In the genomic region with DNA sequence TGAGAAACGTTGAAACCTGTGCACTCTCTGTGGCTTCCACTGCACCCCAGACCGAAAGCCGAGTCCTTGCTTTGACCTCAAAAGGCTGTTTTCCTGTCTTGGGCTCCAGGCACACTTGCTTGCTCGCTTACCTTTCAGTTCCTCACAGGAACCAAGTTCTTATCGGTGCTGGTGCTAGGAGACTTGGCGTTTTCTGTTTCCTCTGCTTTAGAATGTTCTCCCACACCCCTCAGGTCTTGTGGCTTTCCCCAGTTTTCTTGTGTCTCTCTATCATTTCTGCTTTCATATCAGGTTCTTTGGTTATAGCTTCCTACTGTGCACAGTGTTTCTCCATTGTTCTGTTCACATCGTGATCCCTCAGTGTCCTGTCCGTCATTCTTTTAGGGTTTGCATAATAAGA, we compare ENCODE assay signal across 27 mouse cellular contexts. TPM values are rescaled to one million over a fixed set of nuclear protein-coding genes. Genes with fewer than 3 reads are reported as not detected.
DNase-seq lines count a peak whose midpoint lies in the region; ATAC-seq lines count a peak whose summit lies in the region.
"Had no signal": no experiment of that assay in that cellular context is flagged by ENCODE, and none has a peak within 500 bp of the region (broad histone marks: within the 10 kb centered on the region; RNA-seq: fewer than 3 reads in every experiment).

No protein-coding gene starts in this region.

- ATAC-seq in liver, embryonic 11.5 days (replicated peaks; ENCODE audit: low FRiP score): no peak
- peak; percentile 24 for ATAC-seq in common myeloid progenitor, adult 5-6 weeks (replicated peaks; ENCODE audit: low read depth, poor library complexity, severe bottlenecking)
- ATAC-seq in megakaryocyte, adult 5-6 weeks (ENCODE audit: poor library complexity, severe bottlenecking): peak; percentile 4; the same call in 1 of the 2 replicates
- ATAC-seq: CD4-positive, CD25-positive, alpha-beta regulatory T cell, adult 4 months; forebrain, embryonic 14.5 days; midbrain, embryonic 16.5 days; Patski had no signal

- H3K4me2 ChIP-seq in liver, embryonic 11.5 days: no peak overlapping the region
- H3K4me2 ChIP-seq: heart, embryonic 11.5 days; hindbrain, embryonic 12.5 days; limb, embryonic 15.5 days; neural tube, embryonic 13.5 days had no signal

- H3K36me3 ChIP-seq in liver, embryonic 11.5 days (ENCODE audit: control insufficient read depth, insufficient read depth, low read length): 0 out of 2 replicates have a peak, but pooled peaks cover 2% of the 10 kb centered on the region
- peaks cover 15% of the 10 kb centered on the region for H3K36me3 ChIP-seq in forebrain, embryonic 10.5 days (replicated peaks)
- H3K36me3 ChIP-seq: hindbrain, embryonic 12.5 days; limb, embryonic 15.5 days had no signal

- no peak overlapping the region for H3K9ac ChIP-seq in liver, embryonic 11.5 days (ENCODE audit: low read depth, low read length)
- H3K9ac ChIP-seq: hindbrain, embryonic 12.5 days; limb, embryonic 15.5 days; neural tube, embryonic 13.5 days had no signal

- 64% methylated on average over 8 of the region's 8 CpGs for WGBS in liver, embryonic 11.5 days
- 92% methylated on average over 8 of the region's 8 CpGs for WGBS in forebrain, embryonic 10.5 days

- no peak for DNase-seq in liver, embryonic 11.5 days (ENCODE audit: low spot score)
- DNase-seq in liver: no peak
- peak; percentile 12 to 26 for DNase-seq in thymus, postnatal 36 days
- no peak for DNase-seq in spleen, adult 12 weeks (ENCODE audit: low spot score)
- no peak for DNase-seq in forebrain, embryonic 10.5 days (ENCODE audit: extremely low spot score, low spot score)
- DNase-seq in gastrocnemius, postnatal 14 days: no peak
- DNase-seq: cerebellum, adult 2 months; cerebellum, postnatal 25 days; heart, adult 11 months; heart, postnatal 10 days; kidney, adult 11 months; kidney, postnatal 4 days; layer of hippocampus, adult 9-11 months; lung, adult 2 months; right cerebral cortex, postnatal 4 days had no signal

- no peaks in the 10 kb centered on the region for H3K27me3 ChIP-seq in liver, embryonic 11.5 days (replicated peaks; ENCODE audit: control insufficient read depth, insufficient read depth, low read length)
- no peaks in the 10 kb centered on the region for H3K27me3 ChIP-seq in forebrain, embryonic 10.5 days (ENCODE audit: poor library complexity, severe bottlenecking)
- H3K27me3 ChIP-seq: hindbrain, embryonic 12.5 days; limb, embryonic 15.5 days; neural tube, embryonic 13.5 days; Patski had no signal

- H3K4me1 ChIP-seq in liver, embryonic 11.5 days (replicated peaks; ENCODE audit: control insufficient read depth, insufficient read depth, low read length): peaks cover 55% of the 10 kb centered on the region
- peaks cover 15% of the 10 kb centered on the region for H3K4me1 ChIP-seq in forebrain, embryonic 10.5 days

- H3K27ac ChIP-seq in liver, embryonic 11.5 days (ENCODE audit: low read depth, low read length): peak overlapping the region; percentile 81
- no peak overlapping the region for H3K27ac ChIP-seq in forebrain, embryonic 10.5 days
- H3K27ac ChIP-seq: hindbrain, embryonic 12.5 days; limb, embryonic 15.5 days; neural tube, embryonic 13.5 days; stomach, postnatal 0 days had no signal

- intact Hi-C loops in gastrocnemius, postnatal 14 days (cut with DNase I; ENCODE audit: low total_unique reads): no loop called here

- no peak overlapping the region for H3K4me3 ChIP-seq in liver, embryonic 11.5 days (ENCODE audit: low read depth, low read length)
- no peak overlapping the region for H3K4me3 ChIP-seq in forebrain, embryonic 10.5 days
- H3K4me3 ChIP-seq: hindbrain, embryonic 12.5 days; limb, embryonic 15.5 days; myocyte; neural tube, embryonic 13.5 days had no signal

- H3K9me3 ChIP-seq in liver, embryonic 11.5 days (ENCODE audit: control insufficient read depth, low read length): 0 out of 2 replicates have a peak, but pooled peaks cover 2% of the 10 kb centered on the region
- H3K9me3 ChIP-seq in forebrain, embryonic 10.5 days: peaks cover 2% of the 10 kb centered on the region; the same call in 1 of the 2 replicates
- H3K9me3 ChIP-seq: hindbrain, embryonic 12.5 days; limb, embryonic 15.5 days; neural tube, embryonic 13.5 days had no signal

RNA-seq across cellular contexts. Expression of a gene that starts 21.0 kb away (rescaled TPM):
- polyA plus RNA-seq in liver, embryonic 11.5 days (2014; fragmentation: Nextera tagmentation; extraction: Ambion mirVana): 2.9 and 3.1 TPM in 2 replicates
- total RNA-seq in common myeloid progenitor, adult 5-6 weeks (2017): 18.6 and 19.9 TPM in 2 replicates
- 2.6 and 3.2 TPM in 2 replicates for total RNA-seq in megakaryocyte, adult 5-6 weeks (2015)
- total RNA-seq in megakaryocyte, adult 5-6 weeks (2017): 3.9 and 5.9 TPM in 2 replicates
- polyA plus RNA-seq in forebrain, embryonic 10.5 days (2016; fragmentation: Nextera tagmentation; extraction: Ambion mirVana): 0.99 and 1.1 TPM in 2 replicates
- 1 to 10 TPM; 1.3 to 1.4 TPM for total RNA-seq in gastrocnemius, postnatal 14 days (2021)

Comparison
In these comparisons a context has a peak if more than half of its experiments do, and no peak if none do; other contexts are left out.
1. DNase-seq: peak in thymus, postnatal 36 days (2 of 2); none in liver, embryonic 11.5 days (single experiment), liver (single experiment), spleen, adult 12 weeks (single experiment), forebrain, embryonic 10.5 days (single experiment) and gastrocnemius, postnatal 14 days (single experiment).